Mouse (Mus musculus) brown adipose tissue, adult 24 weeks (tissue): ENCODE data around the gene D930048N14Rik. TPM values are rescaled to one million over a fixed set of nuclear protein-coding genes. Genes with fewer than 3 reads are reported as not detected.
"Not testable (repeated sequence)": the region's sequence is repeated elsewhere in the genome, so short reads cannot be mapped to it uniquely, and the experiment has no call there.

Source experiments
- H3K27ac ChIP-seq: fragments of 200-500 bp; replicated peaks from 2 replicates; pipeline ENCODE4 v1.5.1; 2012; ENCODE audit warnings: low read depth, mild to moderate bottlenecking, low read length
- H3K4me1 ChIP-seq: fragments of 200-500 bp; 2 replicates; pipeline ENCODE4 v1.6.1; 2012; ENCODE audit warnings: low read length, mixed read lengths; ENCODE audit not compliant: control insufficient read depth, insufficient read depth, insufficient read length
- H3K4me3 ChIP-seq: fragments of 200-500 bp; 2 replicates; pipeline ENCODE4 v1.5.1; 2012; ENCODE audit warnings: low read depth, mild to moderate bottlenecking, low read length, moderate library complexity; ENCODE audit not compliant: insufficient read depth
- polyA plus RNA-seq: library from polyadenylated mRNA; stranded (reverse); fragments of >200 nt; gene quantifications from 2 replicates; pipeline ENCODE4 v1.2.4, GENCODE M21; 2012; ENCODE audit not compliant: missing spikeins, insufficient read depth, insufficient read length

D930048N14Rik gene
- polyA plus RNA-seq, 1 experiment = 0.52 TPM

DNA sequence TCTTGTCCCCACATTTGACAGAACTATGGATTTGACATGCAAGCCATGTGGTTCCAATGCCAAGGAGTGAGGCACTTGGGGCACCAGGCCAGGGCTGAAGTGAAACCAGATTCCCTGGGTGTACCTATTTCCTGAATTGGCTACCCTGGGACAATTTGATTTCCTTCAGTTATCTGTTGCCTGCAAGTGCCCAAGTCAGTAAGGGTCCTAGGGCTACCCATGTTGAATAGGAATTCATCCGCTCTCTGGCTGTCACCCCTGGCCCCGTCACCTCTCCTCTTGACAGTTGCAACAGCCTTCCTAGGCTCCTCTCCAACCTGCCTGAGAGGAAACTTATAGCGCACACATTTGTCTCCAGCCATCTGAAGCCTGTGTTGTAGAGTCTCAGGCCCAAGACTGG is 4.1 kb downstream of the D930048N14Rik start:
- no peak overlapping the region for H3K4me3 ChIP-seq
- H3K27ac ChIP-seq = peak overlapping the region; percentile 60
- H3K4me1 ChIP-seq = peaks cover 30% of the 10 kb centered on the region

DNA sequence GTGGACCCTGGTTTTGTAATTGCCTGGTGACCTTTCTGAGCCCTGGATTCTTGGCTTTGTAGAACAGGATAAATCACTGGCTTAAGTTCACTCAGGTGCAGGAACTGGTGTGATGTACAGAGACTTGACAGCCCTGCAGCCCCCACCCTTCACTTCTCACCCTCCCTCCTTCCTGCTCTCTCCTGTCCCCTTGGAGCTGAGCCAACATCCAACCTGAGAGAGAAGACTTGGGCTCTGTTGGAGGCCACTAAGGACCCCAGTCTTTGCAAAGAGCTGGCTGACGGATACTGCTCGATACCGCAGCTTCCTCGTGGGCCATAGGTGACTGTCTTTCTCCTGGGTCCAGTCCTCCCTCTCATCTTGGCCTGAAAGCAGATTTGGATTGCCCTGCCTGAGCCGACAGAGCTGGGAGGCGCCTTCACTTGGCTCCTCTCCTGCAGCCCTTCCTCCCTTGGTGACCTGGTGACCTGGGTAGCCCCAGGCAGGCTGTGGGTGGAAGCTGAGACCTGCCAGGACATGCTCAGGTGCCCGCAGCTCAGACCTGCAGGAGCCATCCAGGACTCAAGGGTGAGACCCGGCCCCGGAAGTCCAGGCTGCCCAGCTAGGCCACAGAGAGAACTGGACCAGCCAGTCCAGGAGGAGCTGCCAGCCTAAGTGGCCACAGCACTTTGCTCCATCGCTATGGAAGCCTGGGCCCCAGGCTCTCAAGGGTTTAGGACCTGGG is 6.2 kb downstream of the D930048N14Rik start:
- H3K4me1 ChIP-seq = peaks cover 30% of the 10 kb centered on the region
- no peak overlapping the region for H3K4me3 ChIP-seq
- no peak overlapping the region; the same call in 1 of the 2 replicates for H3K27ac ChIP-seq

DNA sequence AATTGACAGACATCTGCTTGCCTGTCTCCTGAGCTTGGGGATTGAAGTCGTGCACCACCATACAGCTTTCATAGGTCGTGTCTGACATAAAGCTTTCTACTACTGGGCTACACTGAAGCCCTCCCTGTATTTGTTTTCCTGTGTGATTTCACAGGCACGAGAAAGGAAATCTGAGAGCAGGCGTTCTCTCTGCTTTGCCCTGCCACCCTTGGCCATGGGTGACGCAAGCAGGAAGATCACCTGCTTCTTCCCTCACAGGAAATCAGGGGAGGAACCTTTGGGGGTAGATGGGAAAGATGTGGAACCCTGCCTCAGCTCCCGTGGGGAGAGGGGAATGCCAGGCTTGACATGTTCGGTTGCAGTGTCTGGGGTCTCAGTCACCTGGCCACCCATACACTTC is 7.5 kb downstream of the D930048N14Rik start:
- H3K4me3 ChIP-seq = no peak overlapping the region
- H3K4me1 ChIP-seq = peaks cover 33% of the 10 kb centered on the region
- H3K27ac ChIP-seq = 0 out of 2 replicates have a peak overlapping the region, but pooled peaks have one; percentile 47

DNA sequence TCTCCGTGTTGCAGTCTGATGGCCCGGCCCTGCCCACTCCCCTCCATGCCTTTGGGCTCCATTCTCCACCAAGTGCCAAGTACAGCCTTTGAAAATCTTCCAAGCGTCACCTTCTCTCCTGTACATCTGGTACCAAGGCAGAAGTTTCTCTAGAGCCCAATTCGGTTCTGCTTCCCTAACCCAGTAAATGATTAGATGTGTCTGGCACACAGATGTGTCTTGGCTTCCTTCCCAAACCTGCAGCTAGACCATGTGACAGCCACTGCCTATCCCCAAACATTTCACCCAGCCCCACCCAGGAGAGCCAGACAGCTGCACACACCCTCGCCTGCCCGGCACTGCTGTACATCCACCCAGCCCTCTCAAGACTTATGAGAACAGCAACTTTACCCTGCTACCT is 8.0 kb downstream of the D930048N14Rik start:
- H3K27ac ChIP-seq = 0 out of 2 replicates have a peak overlapping the region, but pooled peaks have one; percentile 31

DNA sequence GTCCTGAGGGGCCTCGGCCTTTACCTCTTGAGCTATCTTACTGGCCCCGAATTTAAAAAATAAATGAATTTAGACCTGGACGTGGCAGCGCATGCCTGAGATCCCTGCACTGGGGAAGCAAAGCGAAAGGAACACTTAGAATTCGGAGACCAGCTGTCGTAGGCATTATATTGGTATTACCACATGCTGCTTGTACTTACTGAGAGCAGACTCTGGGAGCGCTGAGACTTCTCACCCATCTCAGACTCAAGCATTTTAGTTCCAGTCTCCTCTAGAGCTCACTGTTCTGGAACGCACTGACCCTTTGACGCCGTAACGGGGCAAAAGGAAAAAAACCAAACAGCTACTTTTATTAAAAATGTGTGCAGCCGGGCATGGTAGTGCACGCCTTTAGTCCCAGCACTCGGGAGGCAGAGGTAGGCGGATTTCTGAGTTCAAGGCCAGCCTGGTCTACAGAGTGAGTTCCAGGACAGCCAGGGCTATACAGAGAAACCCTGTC is 11.2 kb downstream of the D930048N14Rik start:
- Histone ChIP-seq H3K27ac (no peak overlapping the region), H3K4me3 (no peak overlapping the region), H3K4me1 (peaks cover 20% of the 10 kb centered on the region)

More for the DNA sequence above, 8.0 kb downstream of the D930048N14Rik start:
- Histone ChIP-seq H3K4me3 (no peak overlapping the region), H3K4me1 (peaks cover 33% of the 10 kb centered on the region)

DNA sequence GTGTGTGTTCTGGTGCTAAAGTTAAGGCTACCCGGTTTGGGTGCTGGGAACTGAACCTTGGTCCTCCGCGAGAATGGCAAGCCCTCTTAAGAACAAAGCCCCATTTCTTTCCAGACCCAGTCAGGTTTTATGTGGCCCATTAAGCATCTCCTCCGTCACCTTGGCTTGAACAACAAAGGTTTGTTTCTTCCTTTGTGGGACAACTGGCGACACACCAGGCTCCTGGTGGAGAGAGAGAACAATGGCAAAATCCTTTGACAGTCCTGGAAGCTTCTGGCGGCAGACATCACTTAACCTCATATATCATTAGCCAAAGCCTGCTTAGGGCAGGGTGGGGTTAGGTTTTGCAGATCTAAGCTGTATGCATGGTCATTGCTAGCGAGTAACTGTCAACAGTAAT is 11.9 kb downstream of the D930048N14Rik start:
- Histone ChIP-seq H3K27ac (no peak overlapping the region), H3K4me1 (peaks cover 15% of the 10 kb centered on the region), H3K4me3 (no peak overlapping the region)

DNA sequence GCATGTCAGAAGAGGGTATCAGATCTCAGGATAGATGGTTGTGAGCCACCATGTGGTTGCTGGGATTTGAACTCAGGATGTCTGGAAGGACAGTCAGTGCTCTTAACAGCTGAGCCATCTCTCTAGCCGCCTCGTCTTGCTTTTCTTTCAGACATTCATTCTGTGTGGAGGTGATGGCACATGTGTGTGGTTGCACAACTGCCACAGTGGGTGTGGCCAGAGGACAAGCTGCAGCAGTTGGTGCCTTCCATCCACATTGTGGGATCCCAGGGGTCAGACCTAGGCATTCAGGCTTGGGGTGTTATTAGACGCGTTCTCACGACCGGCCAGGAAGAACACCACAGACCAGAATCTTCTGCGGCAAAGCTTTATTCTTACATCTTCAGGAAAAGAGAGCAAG is 14.0 kb downstream of the D930048N14Rik start:
- not testable (repeated sequence) for H3K4me1 ChIP-seq, H3K27ac ChIP-seq, H3K4me3 ChIP-seq

DNA sequence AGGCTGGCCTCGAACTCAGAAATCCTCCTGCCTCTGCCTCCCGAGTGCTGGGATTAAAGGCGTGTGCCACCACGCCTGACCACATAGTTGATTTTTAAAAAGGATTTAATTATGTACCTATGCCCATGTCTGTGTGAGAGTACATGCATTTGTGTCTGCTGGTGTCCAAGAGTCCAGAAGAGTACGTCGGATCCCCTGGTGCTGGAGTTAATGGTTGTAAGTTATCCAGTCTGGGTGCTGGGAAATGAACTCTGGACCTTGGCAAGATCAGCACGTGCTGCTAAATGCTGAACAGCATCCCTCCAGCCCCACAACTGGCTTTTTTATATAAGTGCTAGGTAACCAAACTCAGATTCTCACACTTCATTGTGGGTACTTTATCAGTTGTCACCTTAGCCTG is 20.1 kb downstream of the D930048N14Rik start:
- H3K4me3 ChIP-seq = no peak overlapping the region
- H3K27ac ChIP-seq = no peak overlapping the region
- H3K4me1 ChIP-seq = no peaks in the 10 kb centered on the region

DNA sequence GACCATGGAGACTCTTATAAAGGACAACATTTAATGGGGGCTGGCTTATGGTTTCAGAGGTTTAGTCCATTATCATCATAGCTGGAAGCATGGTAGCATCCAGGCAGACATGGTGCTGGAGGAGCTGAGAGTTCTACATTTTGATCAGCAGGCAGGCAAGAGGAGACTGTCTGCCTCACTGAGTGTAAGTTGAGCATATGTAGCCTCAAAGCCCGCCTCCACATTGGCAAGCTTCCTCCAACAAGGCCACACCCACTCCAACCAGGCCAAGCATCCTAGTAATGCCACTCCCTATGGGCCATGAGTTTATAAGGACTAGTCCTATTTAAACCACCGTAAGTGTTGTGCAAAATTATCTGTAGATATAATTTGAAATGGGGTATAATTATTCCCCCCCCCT is 20.6 kb downstream of the D930048N14Rik start:
- Histone ChIP-seq H3K4me1 (no peaks in the 10 kb centered on the region), H3K27ac (no peak overlapping the region), H3K4me3 (no peak overlapping the region)

DNA sequence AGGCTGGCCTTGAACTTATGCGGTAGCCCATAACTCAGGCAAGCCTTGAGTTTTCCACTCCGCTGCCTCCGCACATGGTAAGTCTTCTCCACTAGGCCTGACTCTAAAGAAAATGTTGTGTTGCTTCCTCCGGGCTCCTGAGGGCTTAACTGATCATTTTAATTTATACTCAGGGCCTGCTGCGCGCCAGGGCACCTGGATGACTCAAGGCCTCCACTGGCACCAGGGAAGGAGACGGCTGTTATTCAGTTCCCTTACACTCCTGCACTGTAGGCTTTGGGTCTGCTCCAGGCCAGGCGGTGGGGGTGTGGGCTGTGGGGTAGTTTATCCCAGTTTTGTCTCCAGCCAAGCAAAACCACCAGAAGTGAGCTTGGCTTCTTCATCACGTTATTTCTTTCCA is 22.5 kb downstream of the D930048N14Rik start:
- no peak overlapping the region for H3K4me3 ChIP-seq
- no peaks in the 10 kb centered on the region for H3K4me1 ChIP-seq
- no peak overlapping the region for H3K27ac ChIP-seq

DNA sequence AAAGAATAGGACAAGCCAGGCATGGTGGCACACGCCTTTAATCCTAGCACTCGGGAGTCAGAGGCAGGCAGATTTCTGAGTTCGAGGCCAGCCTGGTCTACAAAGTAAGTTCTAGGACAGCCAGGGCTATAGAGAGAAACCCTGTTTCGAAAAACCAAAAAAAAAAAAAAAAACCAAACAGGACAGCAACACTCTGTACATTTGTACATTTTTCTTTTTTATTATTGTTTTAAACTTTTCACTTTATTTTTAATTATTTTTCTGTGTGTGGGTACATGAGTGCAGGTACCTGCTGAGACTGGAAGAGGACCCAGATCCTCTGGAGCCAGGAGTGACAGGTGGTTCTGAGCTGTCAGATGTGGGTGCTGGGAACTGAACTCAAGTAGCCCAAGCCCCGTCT is 24.6 kb downstream of the D930048N14Rik start:
- no peak overlapping the region for H3K27ac ChIP-seq
- H3K4me3 ChIP-seq = no peak overlapping the region
- H3K4me1 ChIP-seq = no peaks in the 10 kb centered on the region

DNA sequence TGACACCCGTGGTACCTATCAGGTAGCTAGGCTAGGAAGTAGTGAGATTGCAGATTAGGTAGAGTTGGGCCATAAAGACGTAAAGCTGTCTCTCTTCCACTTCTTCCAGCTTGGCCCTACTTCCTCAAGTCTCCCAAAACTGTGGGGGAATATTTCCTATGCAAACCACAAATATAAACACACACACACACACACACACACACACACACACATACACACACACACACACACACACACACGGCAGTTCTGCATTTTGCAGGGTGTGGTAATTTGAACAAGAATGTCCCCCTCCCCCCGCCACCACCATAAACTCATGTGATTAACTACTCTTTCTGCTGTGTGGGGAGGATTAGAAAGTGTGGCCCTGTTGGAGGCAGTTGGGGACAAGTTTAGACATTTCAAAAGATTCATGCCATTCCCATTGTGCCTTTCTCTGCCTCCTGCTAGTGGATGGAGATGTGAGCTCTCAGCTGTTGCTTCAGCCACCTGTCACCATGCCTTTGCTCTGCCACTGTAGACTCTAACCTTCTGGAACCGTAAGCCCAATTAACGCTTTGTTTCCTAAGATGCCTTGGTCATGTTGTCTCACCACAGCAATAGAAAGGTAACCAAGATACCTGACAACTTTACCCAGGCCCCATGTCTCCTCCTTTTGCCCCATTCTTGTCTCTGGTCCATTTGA is 27.1 kb downstream of the D930048N14Rik start:
- Histone ChIP-seq H3K4me1 (no peaks in the 10 kb centered on the region), H3K27ac (no peak overlapping the region), H3K4me3 (no peak overlapping the region)

DNA sequence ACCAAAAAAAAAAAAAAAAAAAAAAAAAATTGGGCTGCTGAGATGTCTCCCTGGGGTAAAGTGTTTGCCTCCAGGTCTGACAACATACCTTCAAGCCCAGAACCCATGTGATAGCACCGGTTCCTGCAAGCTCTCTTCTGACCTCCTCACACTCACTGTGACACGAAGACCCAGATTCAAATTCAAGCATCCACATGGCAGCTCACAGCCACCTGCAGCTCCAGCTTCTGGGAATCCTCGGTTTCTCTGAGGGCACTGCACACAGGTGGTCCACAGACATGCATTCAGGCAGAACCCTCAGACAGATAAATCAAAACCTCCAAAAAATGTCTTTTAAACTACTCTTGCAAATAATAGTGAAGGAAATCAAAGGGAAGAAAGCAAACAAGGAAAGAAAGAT is 28.7 kb downstream of the D930048N14Rik start:
- Histone ChIP-seq H3K4me1 (no peaks in the 10 kb centered on the region), H3K4me3 (no peak overlapping the region), H3K27ac (no peak overlapping the region)

DNA sequence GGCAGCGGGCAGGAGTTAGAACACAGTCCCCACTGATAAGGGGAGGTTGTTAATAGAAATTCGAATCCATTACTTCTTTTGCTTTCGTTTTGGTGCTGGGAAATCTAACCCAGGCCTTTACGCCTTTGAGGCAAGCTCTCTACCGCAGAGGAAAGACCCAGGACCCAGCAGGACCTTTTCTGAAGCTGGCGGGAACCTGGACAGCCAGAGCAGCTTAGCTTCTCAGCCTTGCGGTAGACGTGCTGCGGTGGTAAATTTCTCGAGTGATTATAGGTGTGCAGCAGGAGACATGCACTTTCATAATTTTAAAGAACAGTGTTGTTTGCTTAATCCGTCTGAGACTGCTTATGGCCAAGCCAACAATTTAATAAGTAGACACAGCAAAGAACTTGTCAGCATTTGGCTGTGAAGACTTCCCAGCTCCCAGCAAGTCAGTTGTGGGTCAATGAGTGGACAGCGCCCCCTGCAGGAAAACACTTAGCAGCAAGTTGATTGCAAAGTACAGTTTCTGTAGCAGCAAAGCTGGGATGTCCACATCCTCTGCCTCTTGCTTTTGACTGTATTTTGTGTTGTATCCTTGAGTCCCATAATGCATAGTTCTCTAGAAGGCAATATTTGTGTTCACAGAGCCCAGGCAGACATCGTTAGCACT is 30.7 kb downstream of the D930048N14Rik start:
- no peak overlapping the region for H3K4me3 ChIP-seq
- no peaks in the 10 kb centered on the region for H3K4me1 ChIP-seq
- no peak overlapping the region for H3K27ac ChIP-seq

DNA sequence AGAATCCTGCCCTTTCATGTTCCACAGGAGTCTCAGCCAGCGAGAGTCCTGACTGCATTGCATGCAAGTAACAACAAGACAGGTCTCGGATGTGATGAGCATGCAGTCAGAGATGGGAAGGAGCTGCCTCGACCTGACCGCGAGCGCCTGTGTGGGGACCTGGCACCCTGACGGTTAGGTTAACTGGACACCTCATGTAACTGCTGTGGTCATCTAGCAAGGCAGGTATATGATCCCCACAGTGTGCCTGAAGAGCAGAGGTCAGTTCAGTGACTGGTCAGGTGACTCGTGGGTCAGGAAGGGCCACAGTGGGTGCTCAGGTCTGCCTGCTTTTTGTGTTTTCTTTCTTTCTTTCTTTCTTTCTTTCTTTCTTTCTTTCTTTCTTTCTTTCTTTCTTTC is 31.2 kb downstream of the D930048N14Rik start:
- Histone ChIP-seq H3K4me3 (no peak overlapping the region), H3K4me1 (no peaks in the 10 kb centered on the region), H3K27ac (no peak overlapping the region)
